Mouse (Mus musculus) lung, embryonic 14.5 days (tissue): ENCODE data around the gene Lingo3. TPM values are rescaled to one million over a fixed set of nuclear protein-coding genes. Genes with fewer than 3 reads are reported as not detected.

ENCODE experiments used
- ATAC-seq: fragments of 200-750 bp; cut with Nextera tagmentation; 2 replicates; pipeline ENCODE4 v1.8.0; 2017; ENCODE audit warnings: mild to moderate bottlenecking, moderate TSS enrichment, moderate library complexity; ENCODE audit not compliant: insufficient read depth
- DNase-seq: peaks from one replicate; pipeline ENCODE4 v3.0.0-alpha.2; 2015
- H3K27ac ChIP-seq: fragments of 300-500 bp; sonication (generic); 2 replicates; pipeline ENCODE4 v1.5.1; 2014; ENCODE audit warnings: low read depth, mild to moderate bottlenecking, moderate library complexity
- H3K27me3 ChIP-seq: fragments of 300-500 bp; sonication (generic); 2 replicates; pipeline ENCODE4 v1.6.1; 2014; ENCODE audit warnings: low read length, control low read depth; ENCODE audit not compliant: insufficient read depth
- H3K36me3 ChIP-seq: fragments of 300-500 bp; sonication (generic); 2 replicates; pipeline ENCODE4 v1.6.1; 2014; ENCODE audit warnings: control low read depth; ENCODE audit not compliant: insufficient read depth
- H3K4me1 ChIP-seq: fragments of 300-500 bp; sonication (generic); 2 replicates; pipeline ENCODE4 v1.6.1; 2014; ENCODE audit warnings: antibody characterized with exemption, control low read depth; ENCODE audit not compliant: insufficient read depth
- H3K4me2 ChIP-seq: fragments of 300-500 bp; sonication (generic); 2 replicates; pipeline ENCODE4 v1.6.1; 2014; ENCODE audit warnings: mild to moderate bottlenecking
- H3K4me3 ChIP-seq: fragments of 300-500 bp; sonication (generic); 2 replicates; pipeline ENCODE4 v1.5.1; 2014; ENCODE audit warnings: low read depth, low read length
- H3K9ac ChIP-seq: fragments of 300-500 bp; sonication (generic); 2 replicates; pipeline ENCODE4 v1.6.1; 2014
- H3K9me3 ChIP-seq: fragments of 300-500 bp; sonication (generic); 2 replicates; pipeline ENCODE4 v1.6.1; 2016; ENCODE audit warnings: low read depth, low read length, control low read depth
- CTCF ChIP-seq: IDR thresholded peaks from 2 replicates; pipeline ENCODE4 v1.5.1; 2016; ENCODE audit warnings: antibody characterized with exemption, low read depth
- WGBS: fragments of 180-500 bp; shearing (Covaris S2); extraction: QIAGEN DNeasy Blood & Tissue Kit; methylation state at CpG from one replicate; pipeline ENCODE4 v1.1.7; 2014; 5-methylcytosine and 5-hydroxymethylcytosine counted together
- polyA plus RNA-seq: library from polyadenylated mRNA; unstranded; fragments of >200 nt; fragmentation: Nextera tagmentation; extraction: Ambion mirVana; gene quantifications from 2 replicates; pipeline ENCODE4 v1.2.1, GENCODE M21; 2014

The Lingo3 gene
- polyA plus RNA-seq, 1 experiment from 2014 or later: 0.17 TPM

GRCm38 (mm10) chr10:80857386-80857785 is 13.5 kb upstream of the Lingo3 start:
- Histone ChIP-seq H3K9me3 (no peaks in the 10 kb centered on the region), H3K9ac (peak overlapping the region; percentile 85), H3K36me3 (peaks cover 18% of the 10 kb centered on the region), H3K4me1 (peaks cover 4% of the 10 kb centered on the region; the same call in 1 of the 2 replicates), H3K27me3 (no peaks in the 10 kb centered on the region), H3K4me3 (peak overlapping the region; percentile 12; the same call in 1 of the 2 replicates), H3K4me2 (peak overlapping the region; percentile 99), H3K27ac (peak overlapping the region; percentile 71)
- no peak for TF ChIP-seq CTCF
- no peak for ATAC-seq
- peak; percentile 30 for DNase-seq
- WGBS: 52% methylated on average over 8 of the region's 8 CpGs

DNA sequence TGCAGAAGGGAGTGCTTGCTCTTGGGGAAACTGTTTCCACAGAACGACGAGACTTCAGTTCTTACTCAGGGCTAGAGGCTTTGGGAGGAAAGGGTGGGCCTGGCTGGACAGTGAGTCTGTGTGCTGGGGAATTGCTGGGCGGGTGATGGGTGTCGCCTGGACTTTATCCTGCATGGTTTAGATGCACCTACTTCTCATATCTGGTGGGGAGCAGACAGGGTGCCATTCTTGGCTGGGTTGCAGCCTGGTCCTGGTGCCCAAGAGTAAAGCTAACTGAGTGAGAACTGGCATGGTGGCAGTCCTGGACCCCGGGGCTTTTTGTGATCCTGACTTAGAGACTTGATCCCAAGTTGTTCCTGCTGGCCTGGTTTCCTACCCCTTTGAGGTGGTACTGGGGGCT is 13.1 kb upstream of the Lingo3 start:
- H3K9ac ChIP-seq: peak overlapping the region; percentile 85
- H3K9me3 ChIP-seq: no peaks in the 10 kb centered on the region
- peaks cover 4% of the 10 kb centered on the region; the same call in 1 of the 2 replicates for H3K4me1 ChIP-seq
- ATAC-seq (no peak), DNase-seq (no peak)
- H3K4me2 ChIP-seq: peak overlapping the region; percentile 99
- peaks cover 18% of the 10 kb centered on the region for H3K36me3 ChIP-seq
- no peaks in the 10 kb centered on the region for H3K27me3 ChIP-seq
- H3K4me3 ChIP-seq: peak overlapping the region; percentile 12; the same call in 1 of the 2 replicates
- peak overlapping the region; percentile 71 for H3K27ac ChIP-seq
- no peak for TF ChIP-seq CTCF
- 76% methylated on average over 5 of the region's 5 CpGs for WGBS

DNA sequence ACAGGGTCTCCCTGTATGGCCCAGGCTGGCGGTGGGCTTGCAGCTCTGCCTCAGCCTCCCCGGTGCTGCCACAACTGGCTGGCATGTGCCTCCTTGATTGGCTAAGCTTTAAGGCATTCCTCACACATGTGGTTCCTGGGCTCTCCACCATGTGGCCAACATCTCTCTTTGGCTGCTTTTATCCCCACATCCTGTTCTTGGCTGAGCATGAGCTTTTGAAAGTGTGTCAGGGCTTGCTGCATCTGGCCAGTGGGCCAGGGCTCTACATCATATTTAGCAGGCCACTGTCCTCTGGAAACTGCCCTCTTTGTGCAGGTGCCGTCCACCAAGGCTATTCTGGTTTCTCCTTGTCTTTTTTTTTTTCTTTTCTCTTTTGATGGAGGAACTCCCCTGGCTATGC is 12.4 kb upstream of the Lingo3 start:
- Histone ChIP-seq H3K4me3 (peak overlapping the region; percentile 81), H3K27ac (0 out of 2 replicates have a peak overlapping the region, but pooled peaks have one; percentile 71), H3K36me3 (peaks cover 21% of the 10 kb centered on the region), H3K27me3 (no peaks in the 10 kb centered on the region), H3K4me2 (peak overlapping the region; percentile 99), H3K9me3 (no peaks in the 10 kb centered on the region), H3K9ac (peak overlapping the region; percentile 85), H3K4me1 (peaks cover 4% of the 10 kb centered on the region; the same call in 1 of the 2 replicates)
- TF ChIP-seq CTCF: peak; percentile 39; the same call in 1 of the 2 replicates
- DNase-seq (peak; percentile 48), ATAC-seq (no peak)
- WGBS: 51% methylated on average over 3 of the region's 3 CpGs

- no peaks in the 10 kb centered on the region for H3K27me3 ChIP-seq
- H3K9ac ChIP-seq: peak overlapping the region; percentile 85
- H3K4me1 ChIP-seq: peaks cover 4% of the 10 kb centered on the region; the same call in 1 of the 2 replicates
- peak overlapping the region; percentile 81 for H3K4me3 ChIP-seq
- H3K27ac ChIP-seq: no peak overlapping the region
- 19% methylated on average over 11 of the region's 11 CpGs for WGBS
- ATAC-seq (no peak), DNase-seq (peak; percentile 17)
- H3K36me3 ChIP-seq: peaks cover 23% of the 10 kb centered on the region
- no peaks in the 10 kb centered on the region for H3K9me3 ChIP-seq
- TF ChIP-seq CTCF: no peak
- peak overlapping the region; percentile 99 for H3K4me2 ChIP-seq
These were observed 11.9 kb upstream of the Lingo3 start for GRCm38 (mm10) chr10:80855749-80856073.

DNA sequence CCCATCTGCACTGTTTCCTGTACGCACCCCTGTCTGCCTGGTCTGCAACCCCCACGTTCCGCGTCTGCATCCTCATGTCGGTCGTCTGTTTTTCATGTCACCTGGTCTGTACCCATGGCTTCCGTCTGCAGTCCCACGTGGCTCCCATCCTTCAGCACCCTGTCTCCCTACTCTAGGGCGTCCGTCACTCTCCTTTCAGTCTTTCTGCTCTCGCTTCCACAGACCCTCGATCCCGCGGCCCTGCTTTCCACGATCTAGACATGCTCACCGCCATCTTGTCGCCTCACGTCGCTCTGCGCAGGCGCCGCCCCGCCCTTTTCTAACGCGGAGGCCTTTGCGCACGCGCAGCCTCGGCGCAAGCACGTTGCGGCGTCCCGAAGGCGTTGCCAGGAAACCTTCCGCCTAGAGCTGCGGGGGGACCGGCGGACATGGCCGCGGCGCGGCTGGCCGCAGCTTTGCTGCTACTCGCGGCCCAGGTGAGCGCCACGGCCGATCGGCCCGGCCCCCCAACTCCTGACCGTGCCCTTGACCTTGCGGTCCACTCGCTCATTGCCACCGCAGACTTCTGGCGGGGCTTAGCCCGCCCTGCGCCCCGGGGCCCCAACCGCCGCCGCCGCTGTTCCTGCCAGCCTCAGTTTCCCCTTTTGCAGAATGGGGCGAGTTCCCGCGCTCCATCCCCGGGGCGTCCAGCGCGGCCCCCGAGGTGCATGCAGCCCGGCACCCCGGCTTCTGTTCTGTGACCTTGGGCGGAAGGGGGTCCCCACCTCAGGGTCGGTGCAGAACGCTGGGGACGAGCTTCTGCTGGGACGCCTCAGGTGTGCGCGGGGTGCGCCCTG is 11.3 kb upstream of the Lingo3 start, which contains the start of the genes Lsm7 and Sppl2b:
Lsm7 (minus strand) TSS at position 297 of the 836 bp plus-strand sequence.
Sppl2b (plus strand) TSS at position 363 of the 836 bp plus-strand sequence.
- ATAC-seq (peak; percentile 81), DNase-seq (peak; percentile 99)
- H3K9me3 ChIP-seq: no peaks in the 10 kb centered on the region
- H3K36me3 ChIP-seq: peaks cover 23% of the 10 kb centered on the region
- H3K4me1 ChIP-seq: peaks cover 4% of the 10 kb centered on the region; the same call in 1 of the 2 replicates
- H3K27ac ChIP-seq: no peak within 1 kb of the TSS
- peak within 1 kb of the TSS; percentile 85 for H3K9ac ChIP-seq
- no peaks in the 10 kb centered on the region for H3K27me3 ChIP-seq
- peak within 1 kb of the TSS; percentile 81 for H3K4me3 ChIP-seq
- no peak for TF ChIP-seq CTCF
- H3K4me2 ChIP-seq: peak within 1 kb of the TSS; percentile 99
- under 1% methylated on average over 80 of the region's 81 CpGs for WGBS

- peaks cover 22% of the 10 kb centered on the region for H3K36me3 ChIP-seq
- DNase-seq (peak; percentile 66), ATAC-seq (peak; percentile 19; the same call in 1 of the 2 replicates)
- 6% methylated on average over 10 of the region's 10 CpGs for WGBS
- no peak overlapping the region for H3K9ac ChIP-seq
- no peak overlapping the region for H3K4me2 ChIP-seq
- no peaks in the 10 kb centered on the region for H3K4me1 ChIP-seq
- no peak overlapping the region for H3K27ac ChIP-seq
- no peaks in the 10 kb centered on the region for H3K9me3 ChIP-seq
- TF ChIP-seq CTCF: no peak
- H3K4me3 ChIP-seq: no peak overlapping the region
- H3K27me3 ChIP-seq: peaks cover 24% of the 10 kb centered on the region
These were observed 4.7 kb upstream of the Lingo3 start for GRCm38 (mm10) chr10:80848571-80848970.

DNA sequence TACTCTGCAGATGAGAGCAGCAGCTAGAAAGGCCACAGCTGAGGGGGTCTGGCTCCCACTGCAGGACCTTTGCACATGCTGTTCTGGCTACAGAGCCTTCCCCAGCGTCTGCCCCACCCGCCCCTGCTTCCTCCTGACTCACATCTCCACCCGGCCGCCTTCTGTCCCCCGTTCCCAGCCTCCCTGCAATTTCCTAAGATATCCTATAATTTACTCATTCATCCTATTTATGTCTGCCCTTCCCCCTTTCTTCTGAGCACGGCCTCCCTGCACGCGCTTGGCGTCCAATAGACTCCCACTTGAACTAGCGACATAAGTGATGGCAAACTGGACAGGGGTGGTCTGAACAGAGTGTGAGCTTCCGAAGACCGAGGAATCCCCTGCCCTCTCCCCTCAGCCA is 1.9 kb upstream of the Lingo3 start:
- Histone ChIP-seq H3K4me1 (no peaks in the 10 kb centered on the region), H3K27me3 (peaks cover 43% of the 10 kb centered on the region), H3K4me3 (no peak overlapping the region), H3K9me3 (no peaks in the 10 kb centered on the region), H3K27ac (no peak overlapping the region), H3K9ac (no peak overlapping the region), H3K36me3 (no peaks in the 10 kb centered on the region), H3K4me2 (no peak overlapping the region)
- no peak for TF ChIP-seq CTCF
- WGBS: 66% methylated on average over 12 of the region's 12 CpGs
- no peak for ATAC-seq
- DNase-seq: no peak
